15 mouse cellular contexts compared by ENCODE assay signal in the genomic region with DNA sequence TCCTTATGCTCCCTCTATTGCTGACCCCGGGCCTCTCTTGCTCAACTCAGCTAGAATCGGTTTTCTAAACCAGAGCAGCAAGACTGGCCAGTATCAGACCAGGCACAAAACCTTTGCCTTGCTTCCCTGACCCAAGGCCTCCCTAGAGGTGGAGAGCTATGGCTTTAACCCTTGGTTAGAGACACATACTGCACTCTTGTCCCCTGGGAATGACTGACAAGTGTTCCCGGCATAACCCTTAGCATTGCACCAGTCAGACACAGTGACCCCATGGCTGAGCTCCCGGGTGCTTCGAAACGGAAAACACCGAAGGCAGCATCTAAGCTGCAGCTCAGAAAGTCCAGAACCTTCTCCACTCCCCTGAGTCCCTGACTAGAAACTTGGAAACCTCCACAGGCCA.
DNase-seq lines count a peak whose midpoint lies in the region; ATAC-seq lines count a peak whose summit lies in the region.
"Had no signal": no experiment of that assay in that cellular context is flagged by ENCODE, and none has a peak within 500 bp of the region (broad histone marks: within the 10 kb centered on the region; RNA-seq: fewer than 3 reads in every experiment).

No protein-coding gene starts in this region.

- DNase-seq in adrenal gland, postnatal 14 days: peak; percentile 53
- no peak for DNase-seq in adrenal gland, adult (ENCODE audit: inconsistent age in 2 of 2, low spot score in 1 of 2)
- DNase-seq in limb, embryonic 10.5 days (ENCODE audit: low spot score): no peak
- DNase-seq in urinary bladder, adult 18-20 months (ENCODE audit: low spot score in 2 of 2): no peak
- DNase-seq in layer of hippocampus, postnatal 10 days (ENCODE audit: low spot score in 2 of 2): no peak
- DNase-seq: adrenal gland, adult 2 months; cerebellum, postnatal 25 days; kidney, adult 9 months had no signal

- no peaks in the 10 kb centered on the region for H3K27me3 ChIP-seq in limb, embryonic 15.5 days
- H3K27me3 ChIP-seq in limb, embryonic 10.5 days (ENCODE audit: low read depth, poor library complexity, severe bottlenecking): no peaks in the 10 kb centered on the region
- H3K27me3 ChIP-seq in hindbrain, embryonic 13.5 days: no peaks in the 10 kb centered on the region
- no peaks in the 10 kb centered on the region for H3K27me3 ChIP-seq in neural tube, embryonic 15.5 days (replicated peaks)
- H3K27me3 ChIP-seq: embryonic facial prominence, embryonic 12.5 days; neural tube, embryonic 12.5 days; Patski; stomach, embryonic 15.5 days had no signal

- H3K36me3 ChIP-seq in limb, embryonic 15.5 days: peaks cover 94% of the 10 kb centered on the region
- peaks cover 100% of the 10 kb centered on the region for H3K36me3 ChIP-seq in limb, embryonic 10.5 days
- peaks cover 82% of the 10 kb centered on the region for H3K36me3 ChIP-seq in hindbrain, embryonic 13.5 days
- H3K36me3 ChIP-seq in neural tube, embryonic 15.5 days: peaks cover 55% of the 10 kb centered on the region

- no peak overlapping the region for H3K4me3 ChIP-seq in limb, embryonic 15.5 days
- no peak overlapping the region for H3K4me3 ChIP-seq in limb, embryonic 10.5 days
- H3K4me3 ChIP-seq in hindbrain, embryonic 13.5 days: no peak overlapping the region
- no peak overlapping the region for H3K4me3 ChIP-seq in neural tube, embryonic 15.5 days (replicated peaks)
- H3K4me3 ChIP-seq: embryonic facial prominence, embryonic 12.5 days; neural tube, embryonic 12.5 days; stomach, embryonic 15.5 days had no signal

- H3K27ac ChIP-seq in limb, embryonic 15.5 days: 0 out of 2 replicates have a peak overlapping the region, but pooled peaks have one; percentile 22
- H3K27ac ChIP-seq in limb, embryonic 10.5 days: no peak overlapping the region
- peak overlapping the region; percentile 58 for H3K27ac ChIP-seq in hindbrain, embryonic 13.5 days
- peak overlapping the region; percentile 56 for H3K27ac ChIP-seq in neural tube, embryonic 15.5 days (replicated peaks)
- H3K27ac ChIP-seq: embryonic facial prominence, embryonic 12.5 days; neural tube, embryonic 12.5 days; stomach, embryonic 15.5 days had no signal

- no peak overlapping the region for H3K9ac ChIP-seq in limb, embryonic 15.5 days
- H3K9ac ChIP-seq in hindbrain, embryonic 13.5 days: peak overlapping the region; percentile 46; the same call in 1 of the 2 replicates
- H3K9ac ChIP-seq in neural tube, embryonic 15.5 days (replicated peaks): no peak overlapping the region
- H3K9ac ChIP-seq: embryonic facial prominence, embryonic 12.5 days; neural tube, embryonic 12.5 days; stomach, embryonic 15.5 days had no signal

- no peak for ATAC-seq in limb, embryonic 15.5 days (ENCODE audit: insufficient number of reproducible peaks, low FRiP score, low TSS enrichment, low read depth)
- no peak for ATAC-seq in hindbrain, embryonic 13.5 days (ENCODE audit: low FRiP score)
- ATAC-seq in neural tube, embryonic 15.5 days (ENCODE audit: low FRiP score): no peak
- ATAC-seq: Patski had no signal

- no peak overlapping the region for H3K4me2 ChIP-seq in limb, embryonic 15.5 days
- H3K4me2 ChIP-seq in hindbrain, embryonic 13.5 days: no peak overlapping the region
- H3K4me2 ChIP-seq in neural tube, embryonic 15.5 days: no peak overlapping the region
- H3K4me2 ChIP-seq: embryonic facial prominence, embryonic 12.5 days; neural tube, embryonic 12.5 days; stomach, embryonic 15.5 days had no signal

- no peaks in the 10 kb centered on the region for H3K9me3 ChIP-seq in limb, embryonic 15.5 days
- no peaks in the 10 kb centered on the region for H3K9me3 ChIP-seq in limb, embryonic 10.5 days (replicated peaks)
- no peaks in the 10 kb centered on the region for H3K9me3 ChIP-seq in hindbrain, embryonic 13.5 days
- H3K9me3 ChIP-seq in neural tube, embryonic 15.5 days (replicated peaks): no peaks in the 10 kb centered on the region
- H3K9me3 ChIP-seq: embryonic facial prominence, embryonic 12.5 days; neural tube, embryonic 12.5 days; stomach, embryonic 15.5 days had no signal

- 84% methylated on average over 7 of the region's 7 CpGs for WGBS in limb, embryonic 15.5 days
- 93% methylated on average over 7 of the region's 7 CpGs for WGBS in limb, embryonic 10.5 days
- WGBS in hindbrain, embryonic 13.5 days: 81% methylated on average over 7 of the region's 7 CpGs
- 88% methylated on average over 7 of the region's 7 CpGs for WGBS in neural tube, embryonic 15.5 days

- H3K4me1 ChIP-seq in limb, embryonic 15.5 days: peaks cover 29% of the 10 kb centered on the region
- H3K4me1 ChIP-seq in limb, embryonic 10.5 days: peaks cover 36% of the 10 kb centered on the region
- H3K4me1 ChIP-seq in hindbrain, embryonic 13.5 days (replicated peaks): peaks cover 73% of the 10 kb centered on the region
- H3K4me1 ChIP-seq in neural tube, embryonic 15.5 days: peaks cover 54% of the 10 kb centered on the region
